Mouse (Mus musculus): Measurements from ENCODE around the gene Tsc2.
A peak's percentile ranks its signal among the peaks of the same experiment; 100 is the strongest.

The Tsc2 gene

GRCm38 (mm10) chr17:24565792-24566191 is 66.6 kb downstream of the Tsc2 start:
- DNase-seq, result no peak

GRCm38 (mm10) chr17:24565092-24565491 is 67.3 kb downstream of the Tsc2 start:
- DNase-seq, result no peak

- DNase-seq, result no peak
Measured at GRCm38 (mm10) chr17:24564422-24564821, 68.0 kb downstream of the Tsc2 start.

GRCm38 (mm10) chr17:24563638-24564037 is 68.8 kb downstream of the Tsc2 start:
- DNase-seq, result no peak

- no peak for DNase-seq
Measured at GRCm38 (mm10) chr17:24561592-24561991, 70.8 kb downstream of the Tsc2 start.

- no peak for DNase-seq
Measured at GRCm38 (mm10) chr17:24560301-24561028, 72.0 kb downstream of the Tsc2 start.

GRCm38 (mm10) chr17:24559146-24559545 is 73.3 kb downstream of the Tsc2 start:
- no peak for DNase-seq

- no peak for DNase-seq
Measured at GRCm38 (mm10) chr17:24558600-24559099, 73.8 kb downstream of the Tsc2 start.

GRCm38 (mm10) chr17:24557091-24557490 is 75.3 kb downstream of the Tsc2 start:
- DNase-seq, result no peak

GRCm38 (mm10) chr17:24551050-24551444 is 81.4 kb downstream of the Tsc2 start:
- DNase-seq, result no peak

GRCm38 (mm10) chr17:24550416-24551049 is 81.9 kb downstream of the Tsc2 start:
- peak; percentile 70 for DNase-seq

GRCm38 (mm10) chr17:24549618-24550415 is 82.6 kb downstream of the Tsc2 start, which contains the start of gene Pkd1:
Gene Pkd1, plus strand, starts transcription at chr17:24549834.
- peak; percentile 91 for DNase-seq

GRCm38 (mm10) chr17:24548921-24549617 is 83.4 kb downstream of the Tsc2 start:
- no peak for DNase-seq

- DNase-seq, result no peak
Measured at GRCm38 (mm10) chr17:24548435-24548834, 84.0 kb downstream of the Tsc2 start.

- DNase-seq, result no peak
Measured at GRCm38 (mm10) chr17:24546234-24546633, 86.2 kb downstream of the Tsc2 start.

Measured in right cerebral cortex, postnatal 4 days (tissue).